Mouse (Mus musculus) embryonic facial prominence, embryonic 15.5 days (tissue): ENCODE measurements around the gene Nr6a1. TPM values are rescaled to one million over a fixed set of nuclear protein-coding genes. Genes with fewer than 3 reads are reported as not detected.
A peak's percentile ranks its signal among the peaks of the same experiment; 100 is the strongest.

Source experiments
- ATAC-seq: fragments of 200-750 bp; cut with Nextera tagmentation; 2 replicates; pipeline ENCODE4 v1.8.0; 2017; ENCODE audit warnings: low read depth, moderate TSS enrichment; ENCODE audit not compliant: insufficient number of reproducible peaks, low FRiP score, low TSS enrichment
- H3K27ac ChIP-seq: fragments of 300-500 bp; sonication (generic); replicated peaks from 2 replicates; pipeline ENCODE4 v1.5.1; 2015; ENCODE audit warnings: mild to moderate bottlenecking, inconsistent platforms
- H3K27me3 ChIP-seq: fragments of 300-500 bp; sonication (generic); 2 replicates; pipeline ENCODE4 v1.6.1; 2015; ENCODE audit warnings: inconsistent platforms
- H3K36me3 ChIP-seq: fragments of 300-500 bp; sonication (generic); 2 replicates; pipeline ENCODE4 v1.6.1; 2015; ENCODE audit warnings: mild to moderate bottlenecking, inconsistent platforms
- H3K4me1 ChIP-seq: fragments of 300-500 bp; sonication (generic); 2 replicates; pipeline ENCODE4 v1.6.1; 2015; ENCODE audit warnings: inconsistent platforms
- H3K4me2 ChIP-seq: fragments of 300-500 bp; sonication (generic); replicated peaks from 2 replicates; pipeline ENCODE4 v1.6.1; 2015; ENCODE audit warnings: mild to moderate bottlenecking, inconsistent platforms
- H3K4me3 ChIP-seq: fragments of 300-500 bp; sonication (generic); replicated peaks from 2 replicates; pipeline ENCODE4 v1.5.1; 2015; ENCODE audit warnings: mild to moderate bottlenecking, inconsistent platforms
- H3K9ac ChIP-seq: fragments of 300-500 bp; sonication (generic); 2 replicates; pipeline ENCODE4 v1.6.1; 2015; ENCODE audit warnings: inconsistent platforms
- H3K9me3 ChIP-seq: fragments of 300-500 bp; sonication (generic); replicated peaks from 2 replicates; pipeline ENCODE4 v1.6.1; 2016; ENCODE audit warnings: inconsistent platforms
- WGBS: fragments of 180-500 bp; shearing (Covaris S2); methylation state at CpG from one replicate; pipeline ENCODE4 v1.1.7; 2015; 5-methylcytosine and 5-hydroxymethylcytosine counted together
- microRNA-seq: library from miRNA; unstranded; fragments of <30 nt; microRNA quantifications from one replicate; pipeline ENCODE4, GENCODE M21; 2016; ENCODE audit warnings: borderline number of aligned reads
- polyA plus RNA-seq: library from polyadenylated mRNA; unstranded; fragments of >200 nt; fragmentation: Nextera tagmentation; extraction: Ambion mirVana; gene quantifications from 2 replicates; pipeline ENCODE4 v1.2.1, GENCODE M21; 2015

Gene Nr6a1
- polyA plus RNA-seq, 1 experiment from 2014 or later: 1.2 TPM

GRCm38 (mm10) chr2:38691542-38691941 lies 235.9 kb downstream of the Nr6a1 start:
- Histone ChIP-seq H3K9me3 (no peaks in the 10 kb centered on the region), H3K4me3 (no peak overlapping the region), H3K27me3 (peaks cover 5% of the 10 kb centered on the region), H3K27ac (no peak overlapping the region), H3K4me1 (peaks cover 11% of the 10 kb centered on the region), H3K4me2 (no peak overlapping the region), H3K9ac (no peak overlapping the region), H3K36me3 (no peaks in the 10 kb centered on the region)
- WGBS: 11% methylated on average over 8 of the region's 8 CpGs
- no peak; the same call in 1 of the 2 replicates for ATAC-seq

DNA sequence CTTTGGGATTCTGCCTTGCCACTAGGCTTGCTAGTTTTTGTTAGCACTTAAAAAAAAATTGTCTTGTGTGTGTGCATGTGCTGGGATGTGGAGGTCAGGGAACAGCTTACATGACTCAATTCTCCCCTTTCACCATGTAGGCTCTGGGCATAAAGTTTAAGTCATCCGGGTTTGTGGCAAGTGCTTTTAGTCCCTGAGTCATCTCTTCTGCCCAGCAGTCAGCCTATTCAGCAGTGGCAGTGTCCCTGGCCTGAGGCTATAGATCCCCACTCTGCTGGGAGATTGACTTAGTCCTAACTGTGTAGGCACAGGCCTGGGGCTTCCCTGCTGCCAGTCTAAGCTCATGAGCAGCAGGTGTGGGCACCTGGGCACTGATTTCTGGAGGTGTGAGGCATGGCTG lies 237.6 kb downstream of the Nr6a1 start:
- no peak overlapping the region for H3K27ac ChIP-seq
- no peak overlapping the region for H3K4me2 ChIP-seq
- peaks cover 11% of the 10 kb centered on the region for H3K4me1 ChIP-seq
- no peaks in the 10 kb centered on the region; the same call in 1 of the 2 replicates for H3K27me3 ChIP-seq
- H3K9ac ChIP-seq: no peak overlapping the region
- WGBS: 41% methylated on average over 1 of the region's 1 CpGs
- no peak overlapping the region for H3K4me3 ChIP-seq
- no peaks in the 10 kb centered on the region for H3K9me3 ChIP-seq
- H3K36me3 ChIP-seq: no peaks in the 10 kb centered on the region
- no peak for ATAC-seq

- ATAC-seq: 0 out of 2 replicates have a peak, but pooled peaks have one; percentile 53
Observed at GRCm38 (mm10) chr2:38688791-38689520, 238.5 kb downstream of the Nr6a1 start.

GRCm38 (mm10) chr2:38685746-38686145 lies 241.7 kb downstream of the Nr6a1 start:
- no peak overlapping the region for H3K9ac ChIP-seq
- H3K36me3 ChIP-seq: no peaks in the 10 kb centered on the region
- H3K4me3 ChIP-seq: no peak overlapping the region
- H3K27me3 ChIP-seq: no peaks in the 10 kb centered on the region
- H3K27ac ChIP-seq: no peak overlapping the region
- peaks cover 11% of the 10 kb centered on the region for H3K4me1 ChIP-seq
- no peak overlapping the region for H3K4me2 ChIP-seq
- H3K9me3 ChIP-seq: no peaks in the 10 kb centered on the region
- 63% methylated on average over 3 of the region's 3 CpGs for WGBS
- no peak for ATAC-seq

More at GRCm38 (mm10) chr2:38688791-38689520, 238.5 kb downstream of the Nr6a1 start:
- Histone ChIP-seq H3K9me3 (no peaks in the 10 kb centered on the region), H3K36me3 (no peaks in the 10 kb centered on the region), H3K4me2 (peak overlapping the region; percentile 65), H3K27me3 (no peaks in the 10 kb centered on the region; the same call in 1 of the 2 replicates), H3K27ac (no peak overlapping the region), H3K4me1 (peaks cover 11% of the 10 kb centered on the region), H3K9ac (no peak overlapping the region), H3K4me3 (peak overlapping the region; percentile 37)
- 4% methylated on average over 29 of the region's 29 CpGs for WGBS

DNA sequence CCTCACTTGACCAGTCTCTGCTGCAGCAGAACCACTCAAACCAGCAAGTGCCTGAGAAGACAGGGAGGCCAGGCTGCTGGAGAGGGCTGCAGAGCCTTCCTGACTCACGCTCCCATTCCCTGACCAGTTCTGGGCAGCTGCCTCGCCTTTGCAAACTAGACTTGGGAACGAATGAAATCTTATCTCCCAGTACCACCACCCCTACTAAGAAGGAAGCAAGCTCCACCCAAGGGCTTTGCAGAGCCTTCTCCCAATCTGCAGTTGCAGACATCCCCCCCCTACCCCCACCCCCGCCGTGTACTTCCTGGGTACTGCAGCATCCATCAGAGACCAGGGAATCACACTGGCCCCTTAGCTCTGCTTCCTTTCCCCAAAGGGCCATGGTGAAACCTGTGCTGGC lies 244.4 kb downstream of the Nr6a1 start:
- Histone ChIP-seq H3K27me3 (no peaks in the 10 kb centered on the region), H3K36me3 (no peaks in the 10 kb centered on the region), H3K27ac (no peak overlapping the region), H3K9me3 (no peaks in the 10 kb centered on the region), H3K4me2 (no peak overlapping the region), H3K4me1 (no peaks in the 10 kb centered on the region), H3K9ac (no peak overlapping the region), H3K4me3 (no peak overlapping the region)
- no peak for ATAC-seq
- WGBS: 73% methylated on average over 5 of the region's 5 CpGs

- H3K36me3 ChIP-seq: no peaks in the 10 kb centered on the region
- H3K4me3 ChIP-seq: no peak overlapping the region
- WGBS: 79% methylated on average over 5 of the region's 5 CpGs
- no peak for ATAC-seq
- no peaks in the 10 kb centered on the region for H3K9me3 ChIP-seq
- H3K27ac ChIP-seq: no peak overlapping the region
- H3K4me2 ChIP-seq: no peak overlapping the region
- no peak overlapping the region for H3K9ac ChIP-seq
- H3K27me3 ChIP-seq: no peaks in the 10 kb centered on the region
- no peaks in the 10 kb centered on the region for H3K4me1 ChIP-seq
Observed at GRCm38 (mm10) chr2:38682209-38682608, 245.3 kb downstream of the Nr6a1 start.

DNA sequence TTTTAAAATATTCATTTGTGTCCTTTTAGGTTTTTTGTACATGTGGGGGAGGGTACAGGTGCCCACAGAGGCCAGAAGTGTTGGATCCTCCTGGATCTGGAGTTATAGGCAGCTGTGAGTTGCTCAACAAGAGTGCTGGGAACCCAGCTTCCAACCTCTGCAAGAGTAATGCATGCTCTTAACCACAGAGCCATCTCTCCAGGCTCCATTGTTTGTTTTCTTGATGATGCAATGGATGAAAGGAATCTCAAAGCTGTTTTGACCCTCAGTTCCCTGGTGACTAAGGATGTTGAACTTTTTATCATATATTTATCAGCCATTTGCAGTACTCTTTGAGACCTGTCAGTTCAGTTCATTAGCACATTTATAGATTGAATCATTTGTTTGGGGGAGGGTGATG lies 248.5 kb downstream of the Nr6a1 start:
- no peak overlapping the region for H3K27ac ChIP-seq
- H3K36me3 ChIP-seq: no peaks in the 10 kb centered on the region

GRCm38 (mm10) chr2:38675366-38675969 lies 252.0 kb downstream of the Nr6a1 start:
- Histone ChIP-seq H3K27me3 (no peaks in the 10 kb centered on the region; the same call in 1 of the 2 replicates), H3K4me1 (no peaks in the 10 kb centered on the region), H3K9ac (no peak overlapping the region), H3K4me2 (no peak overlapping the region), H3K9me3 (no peaks in the 10 kb centered on the region), H3K4me3 (no peak overlapping the region), H3K27ac (no peak overlapping the region), H3K36me3 (no peaks in the 10 kb centered on the region)
- WGBS: 62% methylated on average over 9 of the region's 9 CpGs
- ATAC-seq: no peak

More for the DNA sequence above, 248.5 kb downstream of the Nr6a1 start:
- H3K27me3 ChIP-seq: no peaks in the 10 kb centered on the region
- no peak overlapping the region for H3K4me3 ChIP-seq
- no peak overlapping the region for H3K4me2 ChIP-seq
- H3K9ac ChIP-seq: no peak overlapping the region
- no peaks in the 10 kb centered on the region for H3K4me1 ChIP-seq
- ATAC-seq: no peak
- no peaks in the 10 kb centered on the region for H3K9me3 ChIP-seq

Small RNAs within 50 kb of the gene (microRNA-seq; reads per million reads assigned to microRNA genes)
- gene Mir181a-2: 185 reads per million, percentile 61 among the genes with 10 or more reads in this experiment
- 765 reads per million, percentile 74 among the genes with 10 or more reads in this experiment for gene Mir181b-2

Other genes with a start within 250 kb of the Nr6a1 start
- 0.05 and 0.09 TPM in 2 replicates for gene Nr5a1, start 213.1 kb downstream of the Nr6a1 start, polyA plus RNA-seq
- 14.9 and 17.9 TPM in 2 replicates for gene Olfml2a, start 4.3 kb upstream of the Nr6a1 start, polyA plus RNA-seq
- 2.2 and 4.2 TPM in 2 replicates for gene Wdr38, start 69.8 kb upstream of the Nr6a1 start, polyA plus RNA-seq
- 133 and 135 TPM in 2 replicates for gene Arpc5l, start 77.7 kb upstream of the Nr6a1 start, polyA plus RNA-seq
- gene Rpl35, start 77.9 kb upstream of the Nr6a1 start, polyA plus RNA-seq: 941 and 1,047 TPM in 2 replicates
- 28.2 and 29.0 TPM in 2 replicates for gene Golga1, start 137.9 kb upstream of the Nr6a1 start, polyA plus RNA-seq